Mouse (Mus musculus) midbrain, embryonic 16.5 days (tissue): ENCODE measurements around the gene Elovl5. TPM values are rescaled to one million over a fixed set of nuclear protein-coding genes. Genes with fewer than 3 reads are reported as not detected.

Experiments
- ATAC-seq: fragments of 200-750 bp; cut with Nextera tagmentation; 2 replicates; pipeline ENCODE4 v1.8.0; 2017; ENCODE audit warnings: moderate TSS enrichment
- H3K27ac ChIP-seq: fragments of 300-500 bp; sonication (generic); 2 replicates; pipeline ENCODE4 v1.5.1; 2014; ENCODE audit warnings: mild to moderate bottlenecking, low read length, mixed read lengths
- H3K27me3 ChIP-seq: fragments of 300-500 bp; sonication (generic); 2 replicates; pipeline ENCODE4 v1.6.1; 2014; ENCODE audit warnings: low read depth, low read length, mixed read lengths; ENCODE audit not compliant: control insufficient read depth, insufficient read depth
- H3K36me3 ChIP-seq: fragments of 300-500 bp; sonication (generic); 2 replicates; pipeline ENCODE4 v1.6.1; 2014; ENCODE audit warnings: mild to moderate bottlenecking, low read length, moderate library complexity, mixed read lengths; ENCODE audit not compliant: control insufficient read depth, insufficient read depth
- H3K4me1 ChIP-seq: fragments of 300-500 bp; sonication (generic); 2 replicates; pipeline ENCODE4 v1.6.1; 2014; ENCODE audit warnings: mild to moderate bottlenecking, low read length, mixed read lengths; ENCODE audit not compliant: control insufficient read depth, insufficient read depth
- H3K4me2 ChIP-seq: fragments of 300-500 bp; sonication (generic); 2 replicates; pipeline ENCODE4 v1.6.1; 2014; ENCODE audit warnings: mild to moderate bottlenecking, low read length, mixed read lengths
- H3K4me3 ChIP-seq: fragments of 300-500 bp; sonication (generic); 2 replicates; pipeline ENCODE4 v1.5.1; 2014; ENCODE audit warnings: low read depth, mild to moderate bottlenecking, low read length, moderate library complexity, mixed read lengths
- H3K9ac ChIP-seq: fragments of 300-500 bp; sonication (generic); 2 replicates; pipeline ENCODE4 v1.6.1; 2014; ENCODE audit warnings: low read depth, low read length, mixed read lengths
- H3K9me3 ChIP-seq: fragments of 300-500 bp; sonication (generic); replicated peaks from 2 replicates; pipeline ENCODE4 v1.6.1; 2014; ENCODE audit warnings: mild to moderate bottlenecking, low read length, mixed read lengths; ENCODE audit not compliant: control insufficient read depth, poor library complexity, severe bottlenecking
- WGBS: fragments of 180-500 bp; shearing (Covaris S2); extraction: QIAGEN DNeasy Blood & Tissue Kit; methylation state at CpG from one replicate; pipeline ENCODE4 v1.1.7; 2014; 5-methylcytosine and 5-hydroxymethylcytosine counted together
- polyA plus RNA-seq: library from polyadenylated mRNA; unstranded; fragments of >200 nt; fragmentation: Nextera tagmentation; extraction: Ambion mirVana; gene quantifications from 2 replicates; pipeline ENCODE4 v1.2.1, GENCODE M21; 2015

Elovl5 gene
- polyA plus RNA-seq, 1 experiment from 2014 or later = 66.4 TPM

DNA sequence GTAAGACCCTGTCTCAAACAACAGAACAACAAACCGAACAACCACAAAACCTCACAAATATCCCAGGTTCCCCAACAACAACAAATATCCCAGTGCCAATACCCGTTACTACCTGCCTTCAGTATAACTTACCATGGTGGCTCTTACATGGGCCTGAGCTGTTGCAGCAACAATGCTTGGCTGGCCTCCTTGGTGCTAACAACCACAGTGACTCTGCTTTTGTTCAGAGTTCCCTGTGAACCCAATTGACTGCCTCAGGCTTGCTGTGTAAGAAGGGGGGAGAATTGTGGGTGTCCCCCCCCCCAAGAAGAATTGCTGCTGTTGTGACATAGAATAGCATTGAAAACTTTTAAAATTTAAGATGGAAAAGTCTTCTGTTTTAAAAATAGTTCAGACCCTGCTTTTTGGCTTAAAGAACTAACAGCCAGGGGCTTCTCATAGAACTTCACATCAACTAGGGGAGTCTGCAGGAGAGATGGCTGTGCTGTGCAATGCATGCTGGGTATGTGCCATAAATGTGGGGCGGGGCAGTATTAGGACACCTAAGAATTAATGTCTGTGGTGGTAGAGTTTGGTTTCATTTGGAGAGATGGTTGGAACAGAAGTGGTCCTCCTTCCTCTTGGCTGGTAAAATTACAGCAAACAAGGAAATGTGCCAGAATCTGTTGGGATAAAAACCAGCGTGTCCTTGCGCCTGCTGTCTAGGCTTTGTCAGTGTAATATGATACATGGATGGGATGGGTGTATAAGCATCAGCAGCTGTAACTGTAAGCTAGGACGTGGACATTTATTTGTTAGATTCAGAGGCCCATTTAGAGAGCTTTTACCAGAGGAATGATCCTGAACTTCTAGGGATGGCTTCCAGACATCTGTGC is 28.9 kb downstream of the Elovl5 start:
- peaks cover 3% of the 10 kb centered on the region; the same call in 1 of the 2 replicates for H3K4me1 ChIP-seq
- no peak overlapping the region for H3K27ac ChIP-seq
- no peak overlapping the region for H3K9ac ChIP-seq
- no peak for ATAC-seq
- whole genome bisulfite sequencing = 90% methylated on average over 6 of the region's 6 CpGs
- H3K9me3 ChIP-seq = no peaks in the 10 kb centered on the region
- no peak overlapping the region for H3K4me3 ChIP-seq
- H3K4me2 ChIP-seq = no peak overlapping the region
- H3K36me3 ChIP-seq = no peaks in the 10 kb centered on the region
- no peaks in the 10 kb centered on the region for H3K27me3 ChIP-seq

- Histone ChIP-seq H3K4me2 (no peak overlapping the region), H3K27me3 (no peaks in the 10 kb centered on the region), H3K36me3 (no peaks in the 10 kb centered on the region), H3K9me3 (no peaks in the 10 kb centered on the region), H3K4me1 (peaks cover 3% of the 10 kb centered on the region; the same call in 1 of the 2 replicates), H3K4me3 (no peak overlapping the region), H3K27ac (no peak overlapping the region), H3K9ac (no peak overlapping the region)
- WGBS = 89% methylated on average over 2 of the region's 2 CpGs
- ATAC-seq = no peak
These were observed 31.1 kb downstream of the Elovl5 start for GRCm38 (mm10) chr9:77948214-77948613.

GRCm38 (mm10) chr9:77949753-77950268 is 32.6 kb downstream of the Elovl5 start:
- no peaks in the 10 kb centered on the region for H3K9me3 ChIP-seq
- H3K4me2 ChIP-seq = no peak overlapping the region
- H3K4me3 ChIP-seq = no peak overlapping the region
- H3K27ac ChIP-seq = no peak overlapping the region
- no peak for ATAC-seq
- H3K4me1 ChIP-seq = peaks cover 3% of the 10 kb centered on the region; the same call in 1 of the 2 replicates
- H3K27me3 ChIP-seq = no peaks in the 10 kb centered on the region
- 36% methylated on average over 7 of the region's 7 CpGs for WGBS
- no peak overlapping the region for H3K9ac ChIP-seq
- no peaks in the 10 kb centered on the region for H3K36me3 ChIP-seq

GRCm38 (mm10) chr9:77950841-77951475 is 33.8 kb downstream of the Elovl5 start:
- no peaks in the 10 kb centered on the region for H3K9me3 ChIP-seq
- H3K4me3 ChIP-seq = no peak overlapping the region
- peaks cover 3% of the 10 kb centered on the region; the same call in 1 of the 2 replicates for H3K4me1 ChIP-seq
- no peak overlapping the region for H3K27ac ChIP-seq
- H3K36me3 ChIP-seq = no peaks in the 10 kb centered on the region
- no peaks in the 10 kb centered on the region for H3K27me3 ChIP-seq
- ATAC-seq = no peak
- H3K9ac ChIP-seq = no peak overlapping the region
- 93% methylated on average over 7 of the region's 7 CpGs for WGBS
- H3K4me2 ChIP-seq = no peak overlapping the region

- ATAC-seq = no peak
- no peak overlapping the region for H3K27ac ChIP-seq
- peaks cover 3% of the 10 kb centered on the region; the same call in 1 of the 2 replicates for H3K4me1 ChIP-seq
- no peaks in the 10 kb centered on the region for H3K36me3 ChIP-seq
- H3K27me3 ChIP-seq = no peaks in the 10 kb centered on the region
- no peaks in the 10 kb centered on the region for H3K9me3 ChIP-seq
- no peak overlapping the region for H3K4me3 ChIP-seq
- no peak overlapping the region for H3K4me2 ChIP-seq
- H3K9ac ChIP-seq = no peak overlapping the region
- WGBS = 67% methylated on average over 7 of the region's 7 CpGs
These were observed 34.8 kb downstream of the Elovl5 start for GRCm38 (mm10) chr9:77951971-77952370.

DNA sequence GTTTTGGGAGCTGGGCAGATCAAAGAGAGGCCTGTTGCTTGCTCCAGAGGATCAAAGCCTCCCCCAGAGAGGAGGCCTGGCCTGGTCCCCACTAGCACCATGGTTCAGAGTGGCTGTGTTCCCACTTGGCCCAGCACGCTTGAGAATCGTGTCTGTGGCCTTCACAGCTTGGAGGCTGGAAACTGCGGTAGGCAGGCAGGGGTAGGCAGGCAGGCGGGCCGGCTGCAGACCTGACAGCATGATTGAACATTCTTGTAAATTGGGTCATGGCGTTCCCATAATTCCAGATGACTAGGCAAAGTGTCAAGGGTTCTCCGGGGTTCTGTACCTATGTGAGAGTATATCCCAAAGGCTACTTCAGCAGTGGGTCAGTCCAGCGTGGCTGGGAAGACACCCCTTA is 35.9 kb downstream of the Elovl5 start:
- no peak overlapping the region for H3K27ac ChIP-seq
- H3K9me3 ChIP-seq = no peaks in the 10 kb centered on the region
- H3K9ac ChIP-seq = no peak overlapping the region
- peaks cover 3% of the 10 kb centered on the region; the same call in 1 of the 2 replicates for H3K4me1 ChIP-seq
- H3K36me3 ChIP-seq = no peaks in the 10 kb centered on the region
- no peak overlapping the region for H3K4me3 ChIP-seq
- H3K4me2 ChIP-seq = no peak overlapping the region
- H3K27me3 ChIP-seq = no peaks in the 10 kb centered on the region
- WGBS = 69% methylated on average over 8 of the region's 8 CpGs
- ATAC-seq = no peak

DNA sequence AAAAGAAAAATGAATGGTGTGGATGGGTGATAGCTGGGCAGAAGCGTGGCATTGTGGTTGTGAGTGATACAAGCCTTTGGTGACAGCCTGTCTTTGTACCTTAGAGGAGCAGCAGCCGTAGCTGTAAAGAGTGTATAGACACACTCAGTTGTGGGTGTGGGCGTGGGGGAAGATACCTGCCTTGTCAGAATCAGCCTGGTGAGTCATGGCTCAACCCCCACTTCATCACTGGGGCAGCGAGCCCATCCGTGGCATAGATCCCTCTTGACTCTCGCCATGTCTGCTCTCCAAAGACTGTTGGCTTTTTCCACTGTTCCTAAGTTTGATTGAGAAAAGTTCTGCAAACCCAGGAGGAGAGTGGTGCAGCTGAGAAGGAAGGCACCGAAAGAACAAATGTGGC is 37.3 kb downstream of the Elovl5 start:
- Histone ChIP-seq H3K4me3 (no peak overlapping the region), H3K9ac (no peak overlapping the region; the same call in 1 of the 2 replicates), H3K4me2 (no peak overlapping the region), H3K27me3 (no peaks in the 10 kb centered on the region), H3K27ac (no peak overlapping the region), H3K36me3 (no peaks in the 10 kb centered on the region), H3K9me3 (no peaks in the 10 kb centered on the region), H3K4me1 (peaks cover 2% of the 10 kb centered on the region; the same call in 1 of the 2 replicates)
- WGBS = 88% methylated on average over 7 of the region's 7 CpGs
- ATAC-seq = no peak

- ATAC-seq = no peak
These were observed 37.8 kb downstream of the Elovl5 start for GRCm38 (mm10) chr9:77954981-77955380.

DNA sequence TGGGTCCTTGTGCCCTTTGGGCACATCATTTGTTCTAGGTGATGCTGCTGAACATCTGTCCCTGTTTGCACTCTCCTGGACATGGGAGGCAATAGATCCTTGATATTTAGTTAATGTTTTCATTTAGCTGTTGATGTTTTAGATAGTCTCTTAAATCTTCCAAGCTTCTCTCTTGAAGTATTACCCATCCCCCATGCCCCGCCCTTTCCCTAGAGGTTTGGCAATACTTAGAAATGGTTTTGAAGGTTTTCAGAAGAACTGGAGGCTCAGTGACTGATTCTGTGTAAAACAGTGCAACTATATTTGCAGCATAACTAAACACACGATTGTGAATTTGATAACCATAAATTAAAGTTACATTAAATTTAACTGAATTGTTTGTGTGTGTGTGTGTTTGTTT is 38.3 kb downstream of the Elovl5 start:
- H3K4me3 ChIP-seq = no peak overlapping the region

More at GRCm38 (mm10) chr9:77954981-77955380, 37.8 kb downstream of the Elovl5 start:
- Histone ChIP-seq H3K9me3 (no peaks in the 10 kb centered on the region), H3K4me1 (no peaks in the 10 kb centered on the region), H3K27me3 (no peaks in the 10 kb centered on the region), H3K9ac (no peak overlapping the region), H3K27ac (no peak overlapping the region), H3K4me2 (no peak overlapping the region), H3K4me3 (no peak overlapping the region), H3K36me3 (no peaks in the 10 kb centered on the region)
- 71% methylated on average over 3 of the region's 3 CpGs for WGBS

More for the DNA sequence above, 38.3 kb downstream of the Elovl5 start:
- no peak overlapping the region for H3K27ac ChIP-seq
- H3K9me3 ChIP-seq = no peaks in the 10 kb centered on the region
- H3K4me2 ChIP-seq = no peak overlapping the region
- no peaks in the 10 kb centered on the region for H3K27me3 ChIP-seq
- H3K9ac ChIP-seq = no peak overlapping the region
- no peaks in the 10 kb centered on the region for H3K4me1 ChIP-seq
- no peak for ATAC-seq
- 94% methylated on average over 2 of the region's 2 CpGs for WGBS
- no peaks in the 10 kb centered on the region for H3K36me3 ChIP-seq
